Mouse (Mus musculus) kidney, postnatal 4 days (tissue): Measurements from ENCODE around the gene Gan.

Source experiments
- DNase-seq, 2 experiments: peaks; one replicate each; pipeline ENCODE4 v3.0.0; 2021; ENCODE audit warnings: mixed read lengths in 2 of 2

The Gan gene

GRCm38 (mm10) chr8:117159031-117159430 is 1.1 kb downstream of the Gan start:
- DNase-seq = no peak

DNA sequence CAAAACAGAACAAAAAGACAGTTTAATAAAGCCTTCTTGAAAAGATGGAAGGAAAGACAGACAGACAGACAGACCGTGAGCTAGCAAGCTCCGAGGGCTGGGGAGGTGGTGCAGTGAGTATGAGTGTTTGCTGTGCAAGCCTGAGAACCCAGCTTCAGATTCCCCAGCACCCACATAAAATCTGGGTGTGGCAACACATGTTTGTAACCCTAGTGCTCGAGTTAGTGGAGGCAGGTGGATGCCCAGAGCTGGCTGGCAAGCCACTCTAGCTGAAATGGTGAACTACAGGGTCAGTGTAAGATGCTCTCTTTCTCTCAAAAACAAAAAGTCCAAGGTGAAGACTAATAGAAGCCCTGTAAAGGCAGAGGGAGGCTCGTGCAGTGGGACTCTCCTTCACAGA is 7.0 kb downstream of the Gan start:
- no peak for DNase-seq

DNA sequence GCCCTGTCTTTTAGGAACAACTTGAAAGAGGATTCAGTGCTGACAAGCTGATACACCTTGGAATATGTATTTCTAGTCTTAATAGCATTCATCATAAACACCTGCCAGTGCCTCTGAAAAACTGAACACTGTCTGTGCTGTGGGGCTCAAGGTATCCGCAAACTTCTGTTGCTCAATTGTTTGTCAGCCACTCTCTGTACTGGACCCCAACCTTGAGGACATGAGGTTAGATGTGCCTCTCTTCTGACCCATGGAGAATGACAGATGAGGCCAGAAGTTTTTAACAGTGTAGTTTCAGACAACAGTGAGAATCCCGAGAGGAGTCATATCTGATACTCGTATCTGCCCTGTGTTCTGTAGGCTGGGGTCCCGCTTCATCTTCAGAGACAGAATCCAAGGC is 7.6 kb downstream of the Gan start:
- no peak for DNase-seq

- DNase-seq = no peak
Observed at GRCm38 (mm10) chr8:117166515-117166914, 8.6 kb downstream of the Gan start.

- no peak for DNase-seq
Observed at GRCm38 (mm10) chr8:117167243-117167883, 9.4 kb downstream of the Gan start.

DNA sequence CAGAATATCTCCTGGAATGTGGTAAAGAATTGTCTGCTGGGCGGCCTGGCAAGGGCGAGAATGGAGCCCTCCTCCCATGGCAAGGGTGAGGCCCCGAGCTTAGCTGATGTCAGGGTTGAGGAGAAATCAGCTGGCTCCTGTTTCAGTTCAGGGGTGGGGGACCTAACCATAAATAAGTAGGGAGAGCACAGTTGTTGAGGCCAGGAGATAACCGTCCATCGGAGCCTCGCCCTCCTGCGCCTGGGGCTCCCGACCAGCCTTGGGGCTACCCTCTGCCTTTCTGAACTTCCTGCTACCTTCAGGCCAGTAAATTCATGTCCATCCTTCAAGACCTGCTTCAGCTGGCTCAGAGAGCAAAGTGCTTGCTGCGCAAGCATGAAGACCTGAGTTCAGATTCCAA is 10.4 kb downstream of the Gan start:
- DNase-seq = no peak

- DNase-seq = no peak
Observed at GRCm38 (mm10) chr8:117171826-117172225, 13.9 kb downstream of the Gan start.

DNA sequence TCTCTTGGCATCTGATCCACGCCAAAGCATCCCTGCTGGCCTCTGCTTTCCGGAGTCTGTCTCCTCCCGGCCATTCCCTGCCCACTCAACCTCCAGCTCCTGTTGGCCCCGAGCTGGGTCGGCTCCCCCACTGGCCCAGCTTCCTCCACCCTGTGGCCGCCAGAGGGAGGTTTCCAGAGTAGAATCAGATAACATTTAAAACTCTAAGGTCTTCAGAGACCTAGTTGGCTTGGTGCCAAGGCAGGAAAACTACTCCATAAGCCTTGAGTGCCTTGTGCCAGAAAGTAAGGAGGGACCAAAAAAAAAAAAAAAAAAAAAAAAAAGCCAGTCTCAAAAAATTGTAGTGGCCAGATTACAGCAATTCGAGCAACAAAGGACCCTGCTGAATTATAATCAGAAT is 15.0 kb downstream of the Gan start:
- peak; percentile 64 to 74 for DNase-seq

GRCm38 (mm10) chr8:117173690-117174089 is 15.8 kb downstream of the Gan start:
- peak; percentile 18 to 38 for DNase-seq

DNA sequence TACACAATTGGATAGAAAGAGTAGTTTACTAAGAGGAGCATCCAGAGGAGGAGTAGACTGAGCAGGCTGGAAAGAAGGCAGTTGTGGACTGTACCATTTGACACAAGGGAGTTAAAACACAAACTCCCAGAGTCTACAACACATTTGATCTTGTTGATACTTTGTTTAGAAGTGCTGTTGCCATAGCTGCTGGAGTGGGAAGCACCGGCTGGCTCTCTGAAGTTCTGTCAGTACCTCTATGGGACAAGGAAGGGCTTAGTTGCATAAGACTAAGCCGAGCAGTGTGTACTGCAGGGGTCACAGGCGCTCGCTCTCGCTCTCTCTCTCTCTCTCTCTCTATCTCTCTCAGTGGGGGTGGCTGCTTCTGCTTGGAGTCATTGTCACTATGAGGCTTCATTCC is 16.6 kb downstream of the Gan start:
- DNase-seq = no peak

- DNase-seq = peak; percentile 36 to 61
Observed at GRCm38 (mm10) chr8:117176308-117176707, 18.4 kb downstream of the Gan start.

DNA sequence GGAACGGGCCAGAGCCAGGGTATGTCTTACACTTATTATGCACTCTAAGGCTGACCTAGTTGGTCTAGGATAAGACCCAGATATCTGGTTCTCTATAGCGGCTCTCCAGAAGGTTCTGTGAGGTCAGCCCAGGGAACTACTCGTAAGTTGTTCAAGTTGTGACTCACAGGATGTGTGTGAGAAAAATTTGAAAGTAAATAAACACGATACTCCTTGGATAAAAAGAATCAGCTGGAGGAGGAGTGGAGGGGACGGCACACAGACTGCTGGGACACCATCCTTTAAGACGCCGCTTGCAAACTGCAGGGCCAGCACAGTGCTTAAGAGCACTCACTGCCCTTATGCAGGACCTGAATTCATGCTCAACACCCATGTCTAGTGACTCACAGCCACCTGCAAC is 19.3 kb downstream of the Gan start:
- DNase-seq = no peak

GRCm38 (mm10) chr8:117178039-117178438 is 20.1 kb downstream of the Gan start:
- DNase-seq = no peak

DNA sequence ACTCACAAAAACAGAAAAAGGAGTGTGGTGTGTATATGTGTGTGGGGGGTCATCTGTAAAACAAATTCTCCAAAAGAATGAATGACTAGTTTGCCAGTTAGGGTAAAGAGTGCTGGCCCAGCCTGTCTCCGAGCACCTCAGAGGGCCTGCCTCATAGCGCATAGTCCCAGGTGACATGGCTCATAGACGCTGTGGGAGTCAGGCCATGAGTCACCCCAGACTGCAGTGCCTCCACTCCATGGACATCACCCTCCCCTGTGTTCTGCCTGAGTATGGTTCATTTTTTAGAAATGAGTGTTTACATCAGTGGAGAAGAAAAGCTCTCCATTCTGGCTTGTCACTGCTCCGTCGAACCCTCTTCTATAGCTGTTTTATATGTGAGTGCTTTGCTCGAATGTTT is 20.7 kb downstream of the Gan start:
- DNase-seq = no peak

- DNase-seq = no peak
Observed at GRCm38 (mm10) chr8:117182746-117183145, 24.8 kb downstream of the Gan start.

DNA sequence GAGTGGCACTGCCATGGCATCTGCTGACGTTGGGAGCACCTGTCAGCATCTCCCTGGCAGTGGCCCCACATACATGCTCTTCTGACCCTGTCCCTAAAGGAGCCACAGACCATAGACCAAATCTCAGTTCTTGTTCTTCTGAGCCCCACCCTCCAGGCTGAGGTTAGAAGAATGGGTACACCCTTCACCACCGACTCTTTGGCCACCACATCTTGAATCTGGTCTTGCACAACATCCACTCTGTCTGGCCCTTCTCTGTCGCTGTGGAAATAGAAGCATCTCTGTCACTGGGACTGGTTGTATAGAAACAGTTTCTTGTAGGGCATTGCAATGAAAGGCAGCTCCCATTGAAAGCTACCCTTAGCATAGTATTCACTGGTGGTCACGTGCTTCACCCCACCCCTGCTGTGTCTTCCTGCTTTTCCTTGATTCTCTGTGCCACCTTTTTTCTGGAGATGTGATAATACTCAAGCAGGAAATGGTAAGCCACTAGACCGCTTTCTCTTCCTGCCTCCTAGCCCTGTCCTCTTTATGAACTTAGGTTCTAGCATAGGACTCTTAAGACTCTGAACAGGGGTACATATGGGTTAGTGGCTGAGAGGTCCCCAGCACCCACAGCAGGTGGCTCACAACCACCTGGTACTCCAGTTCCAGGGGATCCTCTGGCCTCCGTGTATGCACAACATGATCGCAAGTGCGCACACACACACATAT is 25.9 kb downstream of the Gan start:
- DNase-seq = no peak

DNA sequence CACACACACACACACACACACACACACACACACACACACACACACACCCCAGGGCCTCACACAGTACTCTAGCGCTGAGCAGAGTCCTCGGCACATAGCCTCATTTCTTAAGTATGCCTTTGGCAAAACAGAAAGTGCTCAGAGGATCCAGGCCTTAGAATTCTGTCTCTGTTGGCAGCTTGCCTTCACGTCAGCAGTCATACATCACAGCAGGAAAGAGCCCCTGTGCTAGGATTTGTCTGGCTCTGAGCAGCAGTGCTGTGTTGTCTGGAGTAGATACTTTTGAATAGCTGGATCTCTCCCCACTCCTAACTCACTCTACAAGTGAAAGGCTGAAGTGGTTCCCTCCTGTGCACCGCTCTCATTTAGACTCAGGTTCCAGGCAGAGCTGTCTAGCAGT is 36.4 kb downstream of the Gan start:
- peak; percentile 52 to 65 for DNase-seq

DNA sequence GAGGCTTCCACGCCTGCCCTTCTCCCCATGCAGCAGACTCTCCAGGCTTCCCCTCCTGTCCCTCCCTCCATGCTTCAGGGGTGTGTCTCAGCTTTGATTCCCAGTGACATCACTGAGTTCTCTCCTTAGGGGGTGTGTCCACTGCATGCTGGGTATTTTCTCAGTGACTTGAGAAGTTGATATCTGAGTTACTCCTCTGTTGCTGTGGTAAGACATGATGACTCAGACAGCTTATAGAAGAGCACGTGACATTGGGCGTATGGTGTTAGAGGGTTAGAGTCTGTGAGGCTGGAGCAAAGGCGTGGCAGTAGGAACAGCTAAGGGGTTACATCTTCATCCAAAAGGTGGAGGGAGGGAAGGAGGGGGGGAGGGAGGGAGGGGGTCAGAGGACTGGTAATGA is 38.7 kb downstream of the Gan start:
- DNase-seq = no peak

GRCm38 (mm10) chr8:117197551-117197950 is 39.6 kb downstream of the Gan start:
- no peak for DNase-seq

DNA sequence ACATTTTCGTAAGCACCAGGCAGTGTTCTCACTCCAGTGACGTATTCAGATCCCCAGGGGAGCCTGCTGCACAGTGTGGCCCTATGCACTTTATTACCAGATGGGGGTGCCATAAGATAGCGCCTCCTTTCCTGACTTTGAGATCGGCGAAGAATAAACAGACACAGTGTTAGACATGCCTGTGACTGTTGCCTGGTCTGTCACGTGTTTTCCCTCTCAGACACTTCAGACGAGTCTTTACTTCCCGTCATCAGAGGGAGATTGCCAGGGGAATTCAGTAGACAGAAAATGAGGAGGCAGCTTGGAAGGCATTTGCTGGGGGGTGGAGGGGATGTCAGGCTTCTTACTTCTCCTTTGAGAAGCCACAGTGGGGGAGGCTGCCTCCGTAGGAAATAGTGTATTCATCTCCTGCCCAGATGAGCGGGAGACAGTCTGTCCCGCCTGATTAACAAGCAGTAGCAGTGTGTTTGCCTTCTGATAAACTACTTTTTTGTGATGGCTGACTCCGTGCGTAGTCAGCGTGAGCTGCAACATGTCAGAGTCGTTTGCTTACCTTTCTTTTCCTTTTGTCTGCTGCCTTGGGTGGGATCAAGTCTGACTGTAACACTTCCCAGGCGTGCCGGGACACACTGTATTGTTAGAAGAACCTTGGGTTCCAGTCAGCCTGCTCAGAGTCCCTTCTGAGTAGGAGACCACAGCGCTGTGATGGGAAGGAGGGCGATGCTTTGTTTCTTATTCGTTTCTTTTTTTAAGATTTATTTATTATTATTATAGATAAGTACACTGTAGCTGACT is 40.4 kb downstream of the Gan start:
- DNase-seq = peak; percentile 59 to 69

- peak; percentile 52 to 65 for DNase-seq
Observed at GRCm38 (mm10) chr8:117199658-117200057, 41.7 kb downstream of the Gan start.

DNA sequence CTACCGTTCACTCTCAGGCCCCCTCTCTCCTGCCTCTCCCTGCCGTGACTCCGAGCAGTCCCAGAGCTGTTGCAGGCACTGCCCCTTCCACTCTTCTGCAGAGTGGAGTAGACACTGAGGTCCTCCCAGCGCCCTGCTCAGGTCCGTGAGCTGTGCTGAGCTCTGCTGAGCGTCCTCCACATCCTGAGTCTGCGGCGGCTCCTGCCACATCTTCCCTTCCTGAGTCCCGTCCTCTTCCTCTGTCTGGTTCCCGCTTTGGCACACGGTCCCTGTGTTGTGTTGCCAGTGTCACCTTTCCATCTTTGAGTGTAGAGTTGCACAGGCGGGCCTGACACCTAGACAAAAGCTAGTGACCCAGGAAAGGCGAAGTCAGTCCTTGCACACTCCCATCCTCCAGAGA is 42.4 kb downstream of the Gan start:
- DNase-seq = peak; percentile 33 to 47

DNA sequence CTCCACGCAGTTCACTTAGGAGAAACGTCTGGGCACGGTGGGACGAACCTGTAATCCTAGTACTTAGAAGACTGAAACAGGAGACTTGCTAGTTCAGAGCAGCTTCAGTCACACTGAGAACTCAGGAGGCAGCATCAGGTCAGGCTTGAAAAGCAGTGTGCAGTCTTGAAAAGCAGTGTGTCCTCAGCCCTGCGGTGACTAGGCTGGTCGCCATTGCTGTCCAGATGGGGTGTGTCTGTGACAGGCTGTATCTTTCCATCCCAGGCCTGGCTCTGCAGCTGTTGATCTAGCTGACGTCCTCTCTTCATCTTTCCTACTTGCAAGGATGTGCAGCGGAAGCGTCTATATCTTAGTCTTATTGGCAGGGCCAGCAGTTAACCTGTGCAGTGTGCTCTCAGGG is 42.9 kb downstream of the Gan start:
- DNase-seq = peak; percentile 60 to 64
